In the genomic region with DNA sequence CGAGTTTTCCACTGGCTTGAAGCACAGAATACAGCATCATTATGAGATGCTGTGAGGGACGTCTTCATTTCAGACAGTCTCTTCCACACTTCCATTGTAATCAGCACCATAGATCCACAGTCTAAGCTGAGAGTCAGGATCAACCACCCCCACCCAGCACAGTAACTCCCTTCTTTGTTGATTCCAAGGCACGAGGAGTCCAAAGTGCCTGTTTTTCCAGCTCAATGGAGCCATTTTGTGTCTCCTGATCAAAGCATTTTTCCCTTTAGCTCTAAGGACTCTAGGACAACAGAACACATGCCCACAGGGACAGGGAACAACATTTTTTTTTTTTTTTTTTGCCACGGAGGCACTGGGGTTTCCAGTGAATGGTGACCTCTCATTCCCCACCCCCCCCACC, we compare ENCODE assay signal across 24 mouse cellular contexts. TPM values are rescaled to one million over a fixed set of nuclear protein-coding genes. Genes with fewer than 3 reads are reported as not detected.
DNase-seq lines count a peak whose midpoint lies in the region; ATAC-seq lines count a peak whose summit lies in the region.
"Had no signal": no experiment of that assay in that cellular context is flagged by ENCODE, and none has a peak within 500 bp of the region (broad histone marks: within the 10 kb centered on the region; RNA-seq: fewer than 3 reads in every experiment).

No protein-coding gene starts in this region.

- no peaks in the 10 kb centered on the region for H3K36me3 ChIP-seq in hindbrain, embryonic 12.5 days
- H3K36me3 ChIP-seq in hindbrain, embryonic 16.5 days (ENCODE audit: control insufficient read depth, insufficient read depth, low read length) = no peaks in the 10 kb centered on the region
- H3K36me3 ChIP-seq in forebrain, embryonic 12.5 days (replicated peaks) = no peaks in the 10 kb centered on the region
- H3K36me3 ChIP-seq: embryonic facial prominence, embryonic 13.5 days; G1E; heart, embryonic 10.5 days; midbrain, embryonic 12.5 days; stomach, embryonic 15.5 days had no signal

- H3K9ac ChIP-seq in hindbrain, embryonic 12.5 days = no peak overlapping the region
- H3K9ac ChIP-seq in hindbrain, embryonic 16.5 days (ENCODE audit: low read depth, low read length) = no peak overlapping the region
- H3K9ac ChIP-seq in forebrain, embryonic 12.5 days = no peak overlapping the region
- H3K9ac ChIP-seq: embryonic facial prominence, embryonic 13.5 days; midbrain, embryonic 12.5 days; stomach, embryonic 15.5 days had no signal

- peaks cover 59% of the 10 kb centered on the region for H3K27me3 ChIP-seq in hindbrain, embryonic 12.5 days
- H3K27me3 ChIP-seq in hindbrain, embryonic 16.5 days (replicated peaks; ENCODE audit: control insufficient read depth, insufficient read depth, low read length) = peaks cover 11% of the 10 kb centered on the region; the same call in 1 of the 2 replicates
- H3K27me3 ChIP-seq in forebrain, embryonic 12.5 days = peaks cover 37% of the 10 kb centered on the region
- H3K27me3 ChIP-seq: CH12.LX had no signal

- H3K9me3 ChIP-seq in hindbrain, embryonic 12.5 days (replicated peaks) = peaks cover 6% of the 10 kb centered on the region; the same call in 1 of the 2 replicates
- no peaks in the 10 kb centered on the region for H3K9me3 ChIP-seq in hindbrain, embryonic 16.5 days (ENCODE audit: control insufficient read depth, low read length)
- peaks cover 4% of the 10 kb centered on the region; the same call in 1 of the 2 replicates for H3K9me3 ChIP-seq in forebrain, embryonic 12.5 days
- H3K9me3 ChIP-seq: embryonic facial prominence, embryonic 13.5 days; stomach, embryonic 15.5 days had no signal

- peak; percentile 58; the same call in 1 of the 2 replicates for ATAC-seq in hindbrain, embryonic 12.5 days (ENCODE audit: low FRiP score)
- no peak; the same call in 1 of the 2 replicates for ATAC-seq in hindbrain, embryonic 16.5 days
- 0 out of 2 replicates have a peak, but pooled peaks have one; percentile 33 for ATAC-seq in forebrain, embryonic 12.5 days (ENCODE audit: low FRiP score)
- ATAC-seq: intestine, embryonic 16.5 days had no signal

- H3K4me2 ChIP-seq in hindbrain, embryonic 12.5 days (replicated peaks) = no peak overlapping the region
- H3K4me2 ChIP-seq in hindbrain, embryonic 16.5 days (ENCODE audit: low read length) = no peak overlapping the region
- H3K4me2 ChIP-seq in forebrain, embryonic 12.5 days = peak overlapping the region; percentile 13; the same call in 1 of the 2 replicates
- H3K4me2 ChIP-seq: embryonic facial prominence, embryonic 13.5 days; midbrain, embryonic 12.5 days; stomach, embryonic 15.5 days had no signal

- no peaks in the 10 kb centered on the region for H3K4me1 ChIP-seq in hindbrain, embryonic 12.5 days
- H3K4me1 ChIP-seq in hindbrain, embryonic 16.5 days (ENCODE audit: control insufficient read depth, insufficient read depth, low read depth, low read length) = no peaks in the 10 kb centered on the region
- H3K4me1 ChIP-seq in forebrain, embryonic 12.5 days = peaks cover 5% of the 10 kb centered on the region
- H3K4me1 ChIP-seq: heart, embryonic 10.5 days; stomach, embryonic 15.5 days had no signal

- no peak overlapping the region for H3K4me3 ChIP-seq in hindbrain, embryonic 12.5 days
- no peak overlapping the region for H3K4me3 ChIP-seq in hindbrain, embryonic 16.5 days (ENCODE audit: low read length)
- no peak overlapping the region for H3K4me3 ChIP-seq in forebrain, embryonic 12.5 days (replicated peaks)
- H3K4me3 ChIP-seq: embryonic facial prominence, embryonic 13.5 days; heart, embryonic 10.5 days; layer of hippocampus, adult 2 months; midbrain, embryonic 12.5 days; stomach, embryonic 15.5 days had no signal

- DNase-seq in embryo, embryonic 10 days (ENCODE audit: low spot score) = peak; percentile 42
- peak; percentile 54 for DNase-seq in mesoderm, embryonic 11.5 days (ENCODE audit: low read depth, low spot score)
- no peak for DNase-seq in lung, postnatal 25 days (ENCODE audit: low spot score)
- DNase-seq in cerebellum, adult 11-12 months = no peak
- DNase-seq: adrenal gland, postnatal 10 days; B cell, adult 2 months; cerebellum, adult 9-10 months; gastrocnemius, postnatal 10 days; heart, postnatal 4 days; kidney, postnatal 25 days; layer of hippocampus, postnatal 36 days; thymus, postnatal 25 days had no signal

- WGBS in hindbrain, embryonic 12.5 days = 16% methylated on average over 4 of the region's 4 CpGs
- 9% methylated on average over 4 of the region's 4 CpGs for WGBS in hindbrain, embryonic 16.5 days
- 8% methylated on average over 4 of the region's 4 CpGs for WGBS in forebrain, embryonic 12.5 days

- H3K27ac ChIP-seq in hindbrain, embryonic 12.5 days = no peak overlapping the region
- H3K27ac ChIP-seq in hindbrain, embryonic 16.5 days (ENCODE audit: low read depth, low read length) = no peak overlapping the region
- H3K27ac ChIP-seq in forebrain, embryonic 12.5 days = no peak overlapping the region
- H3K27ac ChIP-seq: embryonic facial prominence, embryonic 13.5 days; heart, embryonic 10.5 days; layer of hippocampus, adult 2 months; macrophage; midbrain, embryonic 12.5 days; stomach, embryonic 15.5 days had no signal

RNA-seq across cellular contexts. Expression of gene Tjp1, which starts 5.1 kb away (rescaled TPM):
- 36.3 and 36.7 TPM in 2 replicates for polyA plus RNA-seq in hindbrain, embryonic 12.5 days (2016; fragmentation: Nextera tagmentation; extraction: Ambion mirVana)
- 24.5 and 29.1 TPM in 2 replicates for polyA plus RNA-seq in hindbrain, embryonic 16.5 days (2015; fragmentation: Nextera tagmentation; extraction: Ambion mirVana)
- polyA plus RNA-seq in forebrain, embryonic 12.5 days (2016; fragmentation: Nextera tagmentation; extraction: Ambion mirVana) = 29.4 and 30.7 TPM in 2 replicates

Comparison
In these comparisons a context has a peak if more than half of its experiments do, and no peak if none do; other contexts are left out.
1. DNase-seq: peak in embryo, embryonic 10 days (single experiment) and mesoderm, embryonic 11.5 days (single experiment); none in lung, postnatal 25 days (single experiment) and cerebellum, adult 11-12 months (single experiment).